Mouse (Mus musculus): ENCODE measurements around the gene Phb2.

DNA sequence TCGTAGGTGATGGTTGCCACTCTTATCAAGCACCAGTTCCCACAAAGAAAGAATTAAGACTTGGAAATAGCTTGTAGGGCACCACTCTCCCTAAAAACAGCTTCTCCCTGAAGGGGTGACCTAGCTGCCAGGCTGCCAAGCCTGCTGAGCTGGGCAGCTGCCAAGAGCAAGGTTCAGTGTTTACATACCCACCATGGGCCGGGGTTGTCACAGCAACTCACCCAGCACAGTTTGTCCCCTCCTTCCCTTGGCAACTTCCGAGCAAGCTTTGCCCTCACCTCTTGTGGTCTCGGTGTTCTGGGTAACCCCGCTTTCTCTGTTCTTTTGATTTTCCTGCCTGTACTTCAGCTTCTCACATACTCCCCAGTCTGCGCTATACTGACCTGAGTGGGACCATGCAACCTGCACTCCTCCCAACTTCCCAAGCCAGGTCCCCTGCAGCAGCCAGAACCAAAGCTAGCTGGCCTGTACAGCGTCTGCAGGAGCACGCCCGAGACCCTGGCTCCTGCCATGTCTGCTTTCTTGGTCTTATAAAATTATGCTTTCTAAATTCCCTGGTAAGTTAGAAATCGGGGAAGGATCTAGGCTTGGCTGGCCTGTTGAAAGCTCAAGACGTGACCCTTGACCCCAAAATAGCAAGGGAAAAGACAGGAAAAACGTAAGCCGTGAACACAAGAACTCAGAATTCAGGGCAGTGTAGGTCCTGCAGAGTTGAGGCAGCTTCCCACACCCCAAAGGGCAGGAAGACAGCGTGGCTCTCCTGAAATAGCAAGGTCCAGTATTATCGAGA lies 17.8 kb upstream of the Phb2 start:
- TF ChIP-seq CTCF (IDR thresholded peaks at IDR 0.05; ENCODE audit: low read depth) (no peak), EP300 (IDR thresholded peaks at IDR 0.05; ENCODE audit: low read depth) (no peak)

All from liver, postnatal 0 days (tissue).